Mouse (Mus musculus) ES-Bruce4 (cell line): ENCODE measurements around the gene Nsun3.

Experiments
- CTCF ChIP-seq: IDR thresholded peaks from one replicate; pipeline ENCODE4 v1.8.1; 2011; ENCODE audit warnings: low read depth, low read length
- POLR2A ChIP-seq: IDR thresholded peaks from one replicate; pipeline ENCODE4 v1.8.1; 2011; ENCODE audit warnings: low read length; ENCODE audit not compliant: insufficient read depth

DNA sequence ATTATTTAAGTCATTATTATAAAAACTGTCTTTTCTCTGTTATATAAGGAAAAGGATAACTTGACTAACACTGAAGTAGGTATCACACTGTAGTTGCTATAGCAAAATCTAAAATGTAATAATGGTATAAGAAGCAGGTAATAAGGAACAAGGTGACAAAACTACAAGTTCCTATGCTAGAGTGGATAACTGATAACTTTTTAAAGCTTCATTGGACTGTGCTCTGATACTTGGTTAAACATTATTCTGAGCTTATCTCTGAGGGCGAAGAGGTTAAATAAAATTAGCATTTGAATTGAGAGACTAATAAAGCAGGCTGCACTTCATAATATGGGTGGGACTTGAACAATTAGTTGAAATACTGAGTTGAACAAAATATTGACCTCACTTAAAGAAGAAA, 33.0 kb downstream of the Nsun3 start:
- TF ChIP-seq CTCF (no peak), POLR2A (no peak)
